Mouse (Mus musculus) kidney, postnatal 10 days (tissue): ENCODE measurements at regions not wholly inside any gene's neighbourhood (a gene's known extent, or its start where the extent isn't known, plus 50 kb on each side); places are given as distances from the start of the nearest gene placed in this dataset.

Source experiments
- DNase-seq: peaks from one replicate; pipeline ENCODE4 v3.0.0; 2021; ENCODE audit warnings: mixed read lengths

DNA sequence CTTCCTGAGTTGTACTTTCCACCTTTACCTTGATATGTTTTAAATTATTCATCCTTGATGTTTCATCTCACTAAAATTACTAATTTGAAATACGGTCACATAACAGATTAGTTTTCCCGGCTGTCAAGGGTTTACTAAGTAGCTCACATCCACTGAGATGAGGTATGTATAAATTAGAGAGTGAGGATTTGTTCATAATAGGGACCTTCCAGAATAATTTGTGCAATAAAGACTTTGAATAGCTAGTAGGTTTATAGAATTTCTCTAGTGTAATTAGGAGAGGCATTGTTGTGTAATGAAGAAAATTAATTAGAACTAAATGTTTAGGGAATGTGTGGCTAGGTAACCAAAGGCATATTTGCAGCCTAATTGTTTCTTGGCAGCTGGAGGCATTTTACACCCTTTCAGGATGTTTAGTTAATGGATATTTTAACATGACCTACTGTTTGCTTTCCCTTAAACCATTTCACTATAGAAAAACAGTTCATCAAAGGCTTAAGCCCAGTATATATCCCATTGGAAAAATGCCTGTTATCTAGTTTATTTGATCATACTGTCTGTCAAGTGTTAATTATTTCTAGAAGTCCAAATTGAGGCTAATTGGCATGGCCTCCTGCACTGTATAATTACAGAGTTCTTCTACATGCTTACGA is 70.8 kb downstream of the Mat2b start:
- no peak for DNase-seq

- DNase-seq = no peak
Measured at GRCm38 (mm10) chr11:40620036-40620435, 75.0 kb downstream of the Mat2b start.

DNA sequence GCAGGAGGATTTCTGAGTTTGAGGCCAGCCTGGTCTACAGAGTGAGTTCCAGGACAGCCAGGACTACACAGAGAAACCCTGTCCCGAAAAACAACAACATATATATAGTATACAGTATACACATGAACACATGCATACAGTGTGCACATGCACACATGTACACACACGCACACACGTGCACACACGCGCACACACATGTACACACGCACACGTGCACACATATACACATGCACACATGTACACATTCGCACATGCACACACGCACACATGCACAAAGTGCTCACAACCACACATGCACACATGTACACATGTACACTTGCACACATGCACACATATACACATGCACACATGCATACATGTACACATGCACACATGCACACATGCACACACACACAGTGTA is 92.0 kb downstream of the Mat2b start:
- DNase-seq = no peak

DNA sequence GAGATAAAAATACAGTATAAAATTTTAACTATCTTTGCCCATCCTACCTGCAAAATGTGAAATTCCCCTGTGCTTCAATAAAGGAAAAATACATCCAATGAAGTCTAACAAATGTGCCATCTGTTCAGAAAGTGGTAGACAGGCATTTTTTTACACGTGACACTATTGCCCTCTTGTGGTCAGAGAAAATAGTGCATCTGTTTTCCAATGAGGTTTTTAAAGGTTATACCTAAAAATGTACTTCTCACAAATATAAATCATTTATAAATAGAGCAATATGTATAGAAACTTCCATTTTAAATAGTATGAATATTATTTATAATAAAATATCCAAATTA is 93.5 kb downstream of the Mat2b start:
- DNase-seq = peak; percentile 10

- no peak for DNase-seq
Measured at GRCm38 (mm10) chr11:40600773-40601571, 94.0 kb downstream of the Mat2b start.

- DNase-seq = peak; percentile 63
Measured at GRCm38 (mm10) chr11:40599956-40600772, 94.8 kb downstream of the Mat2b start.

- no peak for DNase-seq
Measured at GRCm38 (mm10) chr11:40596347-40596746, 98.7 kb downstream of the Mat2b start.

DNA sequence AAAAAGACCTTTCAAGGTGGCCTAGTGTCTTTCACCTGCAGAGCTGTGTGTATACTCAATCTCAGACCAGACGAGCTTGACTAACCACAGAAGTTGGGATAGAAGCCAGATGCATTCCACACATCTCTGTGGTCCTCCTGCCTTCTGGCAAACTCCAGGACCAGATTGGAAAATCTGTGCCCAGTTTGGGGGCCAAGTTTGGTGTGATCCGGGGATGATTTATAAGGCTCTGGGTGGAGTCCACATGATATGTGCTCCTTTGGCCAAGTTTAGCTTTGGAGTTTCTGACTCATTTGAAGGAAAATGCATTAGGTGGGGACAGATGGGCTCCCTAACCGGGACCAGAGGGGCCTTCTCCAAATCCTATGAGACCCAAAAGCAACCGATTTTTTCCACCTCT is 102.9 kb downstream of the Mat2b start:
- DNase-seq = no peak

- DNase-seq = no peak
Measured at GRCm38 (mm10) chr11:40573758-40574139, 121.3 kb downstream of the Mat2b start.

DNA sequence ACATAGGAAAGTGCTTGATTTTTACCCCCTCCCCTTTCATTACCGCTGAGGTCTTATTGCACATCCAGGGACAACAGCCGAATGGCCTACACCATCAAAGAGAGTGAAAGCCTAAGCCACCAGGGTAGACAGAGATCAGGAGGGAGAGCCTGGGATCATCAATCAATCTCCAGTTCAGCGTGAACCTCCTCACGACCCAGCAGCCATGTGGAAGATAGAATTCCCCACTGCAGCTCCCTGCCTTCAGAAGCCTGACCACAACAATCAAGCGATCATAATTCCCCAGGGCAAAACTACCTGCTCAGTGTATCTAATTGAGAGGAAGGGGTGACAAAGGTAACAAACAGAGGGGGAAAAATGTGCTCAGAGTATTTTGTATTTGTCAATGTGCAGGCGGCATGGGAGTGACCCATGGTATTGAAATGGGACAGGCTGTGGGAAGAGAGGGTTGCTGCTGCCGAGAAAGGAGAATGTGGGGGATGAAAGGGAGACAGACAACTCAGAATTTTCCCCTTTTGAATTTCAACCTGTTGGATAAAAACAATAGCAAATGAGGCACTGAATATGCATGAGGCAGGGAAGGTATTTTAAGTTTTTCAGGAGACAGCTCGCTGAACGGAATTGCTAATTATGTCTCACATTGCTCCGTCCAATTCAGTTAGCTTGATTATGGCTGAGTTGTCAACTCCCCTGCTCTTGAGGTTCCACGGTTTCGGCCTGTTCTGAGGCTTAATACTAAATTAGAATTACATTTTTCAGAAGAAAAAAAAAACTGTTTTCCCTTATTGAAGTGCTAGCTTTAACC is 121.8 kb downstream of the Mat2b start:
- DNase-seq = no peak

DNA sequence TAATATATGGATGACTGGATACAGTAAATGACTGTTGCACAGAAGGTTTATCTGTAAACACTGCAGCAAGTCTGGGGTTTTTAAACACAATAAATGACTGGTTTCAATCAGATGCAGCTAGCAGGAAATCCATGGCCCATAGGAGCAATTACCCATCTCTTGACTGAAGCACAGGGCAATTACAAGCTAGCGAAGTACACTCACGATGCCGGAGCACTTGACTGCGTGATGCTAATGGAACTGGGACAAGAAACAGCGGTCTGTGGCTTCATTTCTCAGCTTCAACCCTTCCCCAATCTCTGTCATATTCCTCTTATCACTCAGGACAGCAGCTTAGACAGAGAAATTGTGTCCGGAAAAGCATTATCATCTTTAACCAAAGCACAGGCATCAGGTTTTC is 132.1 kb downstream of the Mat2b start:
- no peak for DNase-seq

GRCm38 (mm10) chr11:40561983-40562382 is 133.0 kb downstream of the Mat2b start:
- no peak for DNase-seq

- no peak for DNase-seq
Measured at GRCm38 (mm10) chr11:40561400-40561799, 133.6 kb downstream of the Mat2b start.

DNA sequence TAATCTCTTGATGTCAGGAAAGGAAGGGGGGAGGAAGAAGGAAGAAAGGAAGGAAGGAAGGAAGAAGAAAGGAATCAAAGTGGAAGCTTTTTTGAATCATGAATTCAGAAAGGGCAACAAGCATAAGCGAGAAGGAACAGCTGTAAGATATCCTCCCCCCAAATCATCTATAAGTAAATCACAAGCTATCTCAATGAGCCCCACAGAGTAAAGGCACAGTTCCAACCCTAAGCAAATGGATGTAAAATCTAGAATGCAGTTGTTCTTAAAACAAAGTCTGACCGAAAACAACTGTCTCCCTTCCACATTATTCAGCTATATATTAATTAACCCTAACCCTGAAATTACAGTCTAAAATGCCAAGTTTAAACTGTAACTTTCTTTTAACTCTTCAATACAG is 136.5 kb downstream of the Mat2b start:
- DNase-seq = no peak

GRCm38 (mm10) chr11:40554867-40555794 is 139.9 kb downstream of the Mat2b start:
- no peak for DNase-seq

- no peak for DNase-seq
Measured at GRCm38 (mm10) chr11:40552054-40552453, 142.9 kb downstream of the Mat2b start.

GRCm38 (mm10) chr11:40546596-40546995 is 148.4 kb downstream of the Mat2b start:
- DNase-seq = no peak

DNA sequence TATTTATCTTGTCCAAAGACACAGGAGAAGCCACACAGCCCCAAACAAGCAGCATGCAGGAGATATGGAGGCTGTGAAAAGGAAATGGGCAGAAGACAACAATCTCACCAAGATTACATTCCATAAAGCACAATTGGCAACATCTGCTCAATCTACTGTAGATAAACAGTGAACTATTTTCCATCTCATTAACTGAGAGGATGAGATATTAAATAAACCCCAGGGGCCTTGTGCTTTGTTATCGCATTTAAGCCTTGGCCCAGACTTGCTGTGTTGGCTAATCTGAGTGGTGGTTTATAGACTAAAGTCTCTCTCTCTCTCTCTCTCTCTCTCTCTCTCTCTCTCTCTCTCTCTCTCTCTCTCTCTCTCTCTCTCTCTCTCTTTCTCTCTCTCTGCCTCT is 149.5 kb downstream of the Mat2b start:
- DNase-seq = no peak

DNA sequence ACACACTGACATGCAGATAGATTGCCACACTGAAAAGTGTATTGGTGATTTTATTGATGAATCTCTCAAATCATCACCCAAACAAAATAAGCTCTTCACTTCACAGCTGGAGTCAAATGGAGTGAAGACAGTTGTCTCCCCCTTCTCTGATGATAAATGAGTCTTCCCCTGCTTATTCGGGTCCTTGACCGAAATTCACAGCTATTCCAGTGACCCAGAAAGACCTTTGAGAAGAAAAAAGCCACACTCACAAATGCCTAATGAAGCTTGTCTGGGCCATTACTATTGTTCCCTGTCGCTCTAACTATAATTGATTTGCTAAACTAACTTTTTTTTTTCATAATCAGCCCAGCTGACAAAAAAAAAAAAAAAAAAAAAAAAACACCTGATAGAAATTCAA is 154.8 kb downstream of the Mat2b start:
- no peak for DNase-seq

DNA sequence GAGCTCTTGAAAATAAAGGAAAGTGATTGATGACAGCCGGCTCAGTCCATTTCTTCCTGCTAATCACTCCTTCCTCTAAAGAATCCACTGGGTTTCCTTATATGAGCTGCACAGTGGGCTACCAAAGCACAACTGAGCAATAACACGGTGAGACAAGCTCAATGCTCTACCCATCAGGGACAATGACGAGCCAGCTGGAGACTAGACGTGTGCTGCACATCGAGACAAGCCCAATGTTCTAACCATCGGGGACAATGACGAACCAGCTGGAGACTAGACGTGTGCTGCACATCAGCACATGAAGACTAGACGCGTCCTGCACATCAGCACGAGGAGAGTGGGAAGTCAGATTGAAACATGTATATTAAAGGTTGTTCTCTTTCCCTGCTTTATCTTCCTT is 155.2 kb downstream of the Mat2b start:
- DNase-seq = no peak

DNA sequence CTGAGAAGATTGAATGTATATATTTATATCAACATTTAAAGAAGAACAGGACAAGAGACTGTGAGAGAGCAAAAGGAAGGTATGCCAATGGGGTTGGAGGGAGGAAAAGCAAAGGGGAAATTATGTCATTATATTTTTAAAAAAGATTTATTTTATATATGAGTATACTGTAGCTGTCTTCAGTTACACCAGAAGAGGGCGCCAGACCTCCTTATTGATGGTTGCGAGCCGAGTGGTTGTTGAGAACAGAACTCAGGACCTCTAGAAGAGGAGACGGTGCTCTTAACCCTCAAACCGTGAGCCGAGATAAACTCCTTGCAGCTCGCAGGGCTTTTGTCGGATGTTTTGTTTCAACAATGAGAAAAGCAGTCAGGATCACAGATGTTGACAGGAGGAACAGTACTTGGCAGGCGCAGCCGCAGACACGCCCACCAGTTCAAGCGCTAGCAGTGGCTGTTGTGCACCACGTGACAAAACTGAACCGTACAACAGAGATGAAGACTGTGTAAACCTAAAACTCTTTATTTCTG is 158.7 kb downstream of the Mat2b start:
- DNase-seq = peak; percentile 7
